Mouse (Mus musculus) hindbrain, embryonic 16.5 days (tissue): ENCODE measurements at regions not wholly inside any gene's neighbourhood (a gene's known extent, or its start where the extent isn't known, plus 50 kb on each side); places are given as distances from the start of the nearest gene placed in this dataset.

Experiments used
- ATAC-seq: fragments of 200-750 bp; cut with Nextera tagmentation; 2 replicates; pipeline ENCODE4 v1.8.0; 2017; ENCODE audit warnings: moderate TSS enrichment, moderate library complexity
- H3K27ac ChIP-seq: fragments of 300-500 bp; sonication (generic); 2 replicates; pipeline ENCODE4 v1.5.1; 2014; ENCODE audit warnings: low read depth, mild to moderate bottlenecking, control low read depth, low read length, moderate library complexity
- H3K27me3 ChIP-seq: fragments of 300-500 bp; sonication (generic); replicated peaks from 2 replicates; pipeline ENCODE4 v1.6.1; 2014; ENCODE audit warnings: low read length; ENCODE audit not compliant: control insufficient read depth, insufficient read depth
- H3K36me3 ChIP-seq: fragments of 300-500 bp; sonication (generic); 2 replicates; pipeline ENCODE4 v1.6.1; 2014; ENCODE audit warnings: mild to moderate bottlenecking, low read length, moderate library complexity, mixed read lengths; ENCODE audit not compliant: control insufficient read depth, insufficient read depth
- H3K4me1 ChIP-seq: fragments of 300-500 bp; sonication (generic); 2 replicates; pipeline ENCODE4 v1.6.1; 2014; ENCODE audit warnings: low read depth, low read length; ENCODE audit not compliant: control insufficient read depth, insufficient read depth
- H3K4me2 ChIP-seq: fragments of 300-500 bp; sonication (generic); 2 replicates; pipeline ENCODE4 v1.6.1; 2014; ENCODE audit warnings: mild to moderate bottlenecking, low read length, control low read depth, moderate library complexity
- H3K4me3 ChIP-seq: fragments of 300-500 bp; sonication (generic); 2 replicates; pipeline ENCODE4 v1.5.1; 2014; ENCODE audit warnings: mild to moderate bottlenecking, low read length, control low read depth, moderate library complexity
- H3K9ac ChIP-seq: fragments of 300-500 bp; sonication (generic); 2 replicates; pipeline ENCODE4 v1.6.1; 2014; ENCODE audit warnings: low read depth, mild to moderate bottlenecking, control low read depth, low read length, moderate library complexity
- H3K9me3 ChIP-seq: fragments of 300-500 bp; sonication (generic); 2 replicates; pipeline ENCODE4 v1.6.1; 2014; ENCODE audit warnings: mild to moderate bottlenecking, low read length, moderate library complexity; ENCODE audit not compliant: control insufficient read depth
- WGBS: fragments of 180-500 bp; shearing (Covaris S2); extraction: QIAGEN DNeasy Blood & Tissue Kit; methylation state at CpG from one replicate; pipeline ENCODE4 v1.1.7; 2014; 5-methylcytosine and 5-hydroxymethylcytosine counted together

DNA sequence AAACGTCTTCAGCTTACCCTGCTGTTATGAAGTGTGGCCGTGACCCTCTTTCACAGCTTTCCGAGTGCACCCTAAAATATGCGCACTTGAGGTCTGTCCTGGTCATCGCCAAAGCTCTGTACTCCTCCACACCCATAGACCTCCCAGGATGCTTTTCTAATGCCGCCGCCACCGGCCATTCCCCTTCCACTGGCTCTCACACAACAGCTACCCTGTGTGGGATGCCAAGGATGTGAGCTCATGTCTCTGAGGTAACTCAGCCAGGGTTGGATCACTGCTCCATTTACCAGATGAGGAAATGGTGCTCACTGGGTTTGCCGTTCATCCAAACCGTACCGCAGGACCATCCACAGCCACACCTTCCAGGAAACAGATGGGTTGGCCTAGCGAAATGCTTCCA lies 212.8 kb upstream of the Nfe2l3 start:
- WGBS = 69% methylated on average over 12 of the region's 12 CpGs
- H3K4me1 ChIP-seq = no peaks in the 10 kb centered on the region; the same call in 1 of the 2 replicates
- no peaks in the 10 kb centered on the region for H3K36me3 ChIP-seq
- H3K27me3 ChIP-seq = no peaks in the 10 kb centered on the region
- H3K9me3 ChIP-seq = no peaks in the 10 kb centered on the region
- H3K4me2 ChIP-seq = no peak overlapping the region
- H3K27ac ChIP-seq = no peak overlapping the region
- H3K9ac ChIP-seq = no peak overlapping the region
- no peak overlapping the region for H3K4me3 ChIP-seq
- no peak for ATAC-seq

GRCm38 (mm10) chr6:51220778-51221177 lies 211.7 kb upstream of the Nfe2l3 start:
- no peak overlapping the region for H3K4me3 ChIP-seq
- H3K9ac ChIP-seq = no peak overlapping the region
- H3K27me3 ChIP-seq = no peaks in the 10 kb centered on the region
- 79% methylated on average over 4 of the region's 4 CpGs for WGBS
- no peak overlapping the region for H3K27ac ChIP-seq
- no peaks in the 10 kb centered on the region for H3K36me3 ChIP-seq
- no peak for ATAC-seq
- no peaks in the 10 kb centered on the region; the same call in 1 of the 2 replicates for H3K4me1 ChIP-seq
- no peaks in the 10 kb centered on the region for H3K9me3 ChIP-seq
- H3K4me2 ChIP-seq = no peak overlapping the region

DNA sequence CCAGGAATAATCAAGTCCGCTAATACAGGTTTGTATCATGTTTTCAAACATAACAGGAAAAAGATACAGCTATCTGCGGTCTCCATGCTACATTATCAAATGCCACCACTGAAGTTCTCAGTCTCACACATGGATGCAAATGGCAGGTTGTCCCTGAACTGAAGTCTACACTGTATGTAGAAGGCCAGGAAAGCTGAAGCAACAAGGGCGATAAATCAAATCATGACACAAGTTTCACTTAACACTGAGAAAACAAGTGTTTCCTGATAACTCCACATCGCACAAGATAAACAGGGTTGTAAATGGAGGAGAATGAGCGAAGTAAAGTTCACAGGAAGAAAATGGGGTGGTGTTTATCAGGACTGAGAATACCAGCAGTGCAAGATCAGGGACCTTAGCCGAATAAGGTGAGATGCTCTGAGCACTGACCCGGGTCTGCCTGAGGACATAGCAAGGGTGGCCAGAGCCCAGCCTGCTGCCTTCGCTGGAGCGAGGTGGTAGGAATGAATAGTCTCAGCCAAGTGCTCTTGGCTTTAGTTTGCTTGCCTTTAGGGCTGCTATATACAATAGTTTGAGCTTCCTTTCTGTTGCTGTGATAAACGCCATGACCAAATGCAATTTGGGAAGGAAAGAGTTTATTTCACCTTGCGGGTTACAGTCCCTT lies 196.3 kb upstream of the Nfe2l3 start:
- Histone ChIP-seq H3K9ac (no peak overlapping the region), H3K4me2 (no peak overlapping the region), H3K36me3 (no peaks in the 10 kb centered on the region), H3K27ac (no peak overlapping the region), H3K4me1 (no peaks in the 10 kb centered on the region), H3K4me3 (no peak overlapping the region), H3K9me3 (peaks cover under 1% of the 10 kb centered on the region), H3K27me3 (no peaks in the 10 kb centered on the region)
- WGBS = 95% methylated on average over 11 of the region's 11 CpGs
- ATAC-seq = no peak

- Histone ChIP-seq H3K4me3 (no peak overlapping the region), H3K4me1 (no peaks in the 10 kb centered on the region), H3K9me3 (peaks cover 9% of the 10 kb centered on the region), H3K27me3 (no peaks in the 10 kb centered on the region), H3K36me3 (no peaks in the 10 kb centered on the region), H3K27ac (no peak overlapping the region), H3K9ac (no peak overlapping the region), H3K4me2 (no peak overlapping the region)
- WGBS = 94% methylated on average over 3 of the region's 3 CpGs
- no peak for ATAC-seq
These were observed 192.4 kb upstream of the Nfe2l3 start for GRCm38 (mm10) chr6:51240039-51240438.

- Histone ChIP-seq H3K9ac (no peak overlapping the region), H3K27me3 (no peaks in the 10 kb centered on the region), H3K9me3 (no peaks in the 10 kb centered on the region), H3K4me1 (no peaks in the 10 kb centered on the region), H3K27ac (no peak overlapping the region), H3K4me3 (no peak overlapping the region), H3K4me2 (no peak overlapping the region), H3K36me3 (no peaks in the 10 kb centered on the region)
- ATAC-seq = no peak
These were observed 182.2 kb upstream of the Nfe2l3 start for GRCm38 (mm10) chr6:51250233-51250632.

DNA sequence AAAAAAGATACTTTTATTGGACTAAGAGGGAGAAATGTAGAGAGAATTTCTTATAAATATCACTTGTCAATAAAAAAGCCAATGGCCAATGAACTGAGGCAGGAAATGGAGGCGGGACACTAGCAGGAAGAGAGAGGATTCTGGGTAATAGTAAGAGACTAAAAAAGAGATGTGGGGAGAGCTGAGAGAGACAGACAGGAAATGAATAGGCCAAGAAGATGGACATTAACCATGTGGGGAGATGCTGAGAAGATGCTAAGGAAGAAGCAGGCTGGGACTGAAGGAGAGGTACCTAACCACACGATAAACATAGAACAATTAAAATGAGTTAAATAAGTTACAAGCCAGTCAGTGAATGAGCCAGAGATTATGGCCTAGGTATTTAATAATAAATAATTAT lies 181.0 kb upstream of the Nfe2l3 start:
- Histone ChIP-seq H3K36me3 (no peaks in the 10 kb centered on the region), H3K4me3 (no peak overlapping the region), H3K4me2 (no peak overlapping the region), H3K27me3 (no peaks in the 10 kb centered on the region), H3K27ac (no peak overlapping the region), H3K4me1 (no peaks in the 10 kb centered on the region), H3K9me3 (no peaks in the 10 kb centered on the region), H3K9ac (no peak overlapping the region)
- no peak for ATAC-seq
- 98% methylated on average over 2 of the region's 2 CpGs for WGBS

GRCm38 (mm10) chr6:51252721-51253120 lies 179.7 kb upstream of the Nfe2l3 start:
- no peak overlapping the region for H3K9ac ChIP-seq
- H3K27me3 ChIP-seq = no peaks in the 10 kb centered on the region
- no peak overlapping the region for H3K27ac ChIP-seq
- WGBS = 87% methylated on average over 3 of the region's 3 CpGs
- no peaks in the 10 kb centered on the region for H3K4me1 ChIP-seq
- no peak overlapping the region for H3K4me2 ChIP-seq
- H3K4me3 ChIP-seq = no peak overlapping the region
- H3K36me3 ChIP-seq = no peaks in the 10 kb centered on the region
- H3K9me3 ChIP-seq = no peaks in the 10 kb centered on the region
- ATAC-seq = no peak

GRCm38 (mm10) chr6:51256631-51257030 lies 175.8 kb upstream of the Nfe2l3 start:
- H3K4me3 ChIP-seq = no peak overlapping the region
- H3K36me3 ChIP-seq = no peaks in the 10 kb centered on the region
- no peaks in the 10 kb centered on the region for H3K27me3 ChIP-seq
- ATAC-seq = no peak
- no peak overlapping the region for H3K4me2 ChIP-seq
- WGBS = 57% methylated on average over 4 of the region's 4 CpGs
- H3K9ac ChIP-seq = no peak overlapping the region
- no peaks in the 10 kb centered on the region for H3K4me1 ChIP-seq
- H3K9me3 ChIP-seq = no peaks in the 10 kb centered on the region
- H3K27ac ChIP-seq = no peak overlapping the region

DNA sequence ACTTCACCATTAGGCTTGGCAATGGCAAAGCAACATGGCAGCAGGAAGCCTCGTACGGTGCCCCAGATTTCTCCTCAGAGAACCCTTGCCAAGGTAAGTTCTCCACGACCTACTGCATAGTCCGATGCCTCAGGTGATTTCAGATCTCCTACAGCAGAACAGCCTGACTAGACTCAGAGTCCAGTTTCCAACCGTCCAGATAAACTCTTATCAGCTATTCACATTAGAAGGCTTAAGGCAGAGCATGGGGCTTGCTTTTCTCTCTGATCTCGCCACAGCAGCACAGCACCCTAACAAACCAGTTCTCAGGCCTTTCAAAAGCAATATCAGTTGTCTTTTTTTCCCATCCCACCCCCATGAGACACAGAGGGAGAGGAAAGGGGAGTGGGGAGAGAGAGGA lies 174.9 kb upstream of the Nfe2l3 start:
- H3K4me2 ChIP-seq = no peak overlapping the region
- no peak overlapping the region for H3K27ac ChIP-seq
- H3K9me3 ChIP-seq = no peaks in the 10 kb centered on the region
- ATAC-seq = no peak
- H3K27me3 ChIP-seq = no peaks in the 10 kb centered on the region
- 87% methylated on average over 6 of the region's 6 CpGs for WGBS
- no peaks in the 10 kb centered on the region for H3K4me1 ChIP-seq
- no peak overlapping the region for H3K9ac ChIP-seq
- no peaks in the 10 kb centered on the region for H3K36me3 ChIP-seq
- H3K4me3 ChIP-seq = no peak overlapping the region

GRCm38 (mm10) chr6:51258304-51258703 lies 174.2 kb upstream of the Nfe2l3 start:
- ATAC-seq = no peak
- WGBS = 82% methylated on average over 2 of the region's 2 CpGs

More at GRCm38 (mm10) chr6:51258304-51258703, 174.2 kb upstream of the Nfe2l3 start:
- Histone ChIP-seq H3K27me3 (no peaks in the 10 kb centered on the region), H3K36me3 (no peaks in the 10 kb centered on the region), H3K27ac (no peak overlapping the region), H3K4me3 (no peak overlapping the region), H3K9ac (no peak overlapping the region), H3K9me3 (no peaks in the 10 kb centered on the region), H3K4me2 (no peak overlapping the region), H3K4me1 (no peaks in the 10 kb centered on the region)
